Mouse (Mus musculus) stomach, postnatal 0 days (tissue): ENCODE measurements around the gene Uimc1.

Experiments used
- CTCF ChIP-seq: IDR thresholded peaks from 2 replicates; pipeline ENCODE4 v1.5.1; 2016; ENCODE audit warnings: antibody characterized with exemption, low read depth, mild to moderate bottlenecking, moderate library complexity
- EP300 ChIP-seq: optimal IDR thresholded peaks from 2 replicates; pipeline ENCODE3; 2016; ENCODE audit warnings: antibody characterized with exemption

DNA sequence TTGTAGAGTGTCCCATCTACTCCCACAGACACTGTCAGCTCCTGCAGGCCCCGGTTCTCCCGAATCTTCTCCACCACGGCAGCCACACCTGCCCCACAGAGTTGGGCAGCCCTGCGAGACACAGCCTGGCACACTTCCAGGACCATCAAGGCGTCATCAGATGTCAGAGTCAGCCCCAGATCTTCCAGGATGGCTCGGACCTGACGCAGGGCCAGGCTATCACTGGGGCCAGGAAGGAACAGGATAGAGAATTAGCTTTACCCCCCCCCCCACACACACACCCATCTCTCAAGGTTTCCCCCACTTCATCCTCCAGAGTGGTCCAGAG lies 93.7 kb downstream of the Uimc1 start:
- TF ChIP-seq CTCF (no peak), EP300 (no peak)
